Mouse (Mus musculus) layer of hippocampus, adult 18-20 months (tissue): ENCODE data around the gene Nlrc3. TPM values are rescaled to one million over a fixed set of nuclear protein-coding genes. Genes with fewer than 3 reads are reported as not detected.

Source experiments
- DNase-seq, 2 experiments: peaks; one replicate each; pipeline ENCODE4 v3.0.0; 2022; ENCODE audit warnings: low spot score in 2 of 2
- microRNA-seq, 2 experiments: library from miRNA; unstranded; fragments of <30 nt; microRNA quantifications; one replicate each; pipeline ENCODE4 v1.2.0; 2021
- total RNA-seq, 2 experiments: library from RNA; stranded (reverse); gene quantifications; 2 replicates each; pipeline ENCODE4 v1.2.3; 2021

The Nlrc3 gene
- total RNA-seq, 2 experiments from 2014 or later: 1.6 to 1.8 TPM

DNA sequence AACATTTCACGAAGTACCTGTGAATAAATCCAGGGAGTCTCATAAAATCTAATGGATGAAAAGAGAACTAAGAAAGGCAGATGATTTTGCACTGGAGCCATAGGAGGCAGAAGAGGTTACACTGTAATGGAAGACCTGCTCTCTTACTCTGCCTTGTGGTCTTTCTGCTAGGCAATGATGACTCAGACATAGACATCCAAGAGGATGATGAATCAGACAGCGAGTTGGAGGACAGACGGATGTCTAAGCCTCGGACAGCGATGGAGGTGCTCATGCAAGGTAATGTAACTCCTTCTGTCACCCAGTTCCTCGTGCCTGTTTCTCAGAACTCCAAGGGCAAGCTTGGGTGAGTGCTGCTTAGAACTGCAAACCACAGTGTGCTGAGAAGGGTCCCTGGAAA lies 42.9 kb downstream of the Nlrc3 start:
- DNase-seq: no peak

DNA sequence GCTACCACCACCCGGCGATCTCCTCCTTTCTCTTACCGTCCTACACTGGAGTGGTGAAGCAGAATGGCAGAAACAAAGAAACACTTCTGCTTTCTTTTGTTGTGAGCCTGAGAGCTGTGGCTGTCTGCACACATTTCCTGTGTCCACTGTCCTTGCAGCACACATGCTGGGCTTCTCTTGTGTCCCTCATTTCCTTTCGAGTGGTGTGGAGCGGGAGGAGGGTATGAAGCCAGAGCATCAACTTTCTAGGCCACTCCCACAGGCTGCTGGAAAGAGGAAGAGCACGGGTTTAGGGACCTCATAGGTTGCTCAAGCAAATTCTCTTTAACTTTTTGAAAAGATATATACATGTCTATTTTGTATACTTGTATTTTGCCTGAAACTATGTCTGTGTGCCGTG lies 47.3 kb downstream of the Nlrc3 start:
- DNase-seq: no peak

DNA sequence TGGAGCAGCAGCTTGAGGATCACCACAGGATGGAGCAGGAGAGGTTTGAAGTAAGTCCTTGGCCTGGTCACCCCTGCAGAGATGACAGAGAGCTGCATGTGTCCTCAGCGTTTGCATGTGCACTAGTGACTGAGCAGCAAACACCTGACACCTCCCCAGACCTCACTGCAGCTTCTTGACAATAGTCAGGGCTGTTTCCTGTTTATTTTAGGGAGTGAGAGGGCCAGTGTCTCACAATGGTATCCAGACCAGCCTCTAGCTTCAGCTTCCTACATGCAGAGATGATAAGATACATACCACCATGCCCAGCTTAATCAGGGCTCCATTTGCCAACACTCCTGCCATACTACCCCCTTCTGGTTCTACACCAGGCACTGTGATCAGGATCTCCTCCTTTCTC lies 47.9 kb downstream of the Nlrc3 start:
- no peak for DNase-seq

DNA sequence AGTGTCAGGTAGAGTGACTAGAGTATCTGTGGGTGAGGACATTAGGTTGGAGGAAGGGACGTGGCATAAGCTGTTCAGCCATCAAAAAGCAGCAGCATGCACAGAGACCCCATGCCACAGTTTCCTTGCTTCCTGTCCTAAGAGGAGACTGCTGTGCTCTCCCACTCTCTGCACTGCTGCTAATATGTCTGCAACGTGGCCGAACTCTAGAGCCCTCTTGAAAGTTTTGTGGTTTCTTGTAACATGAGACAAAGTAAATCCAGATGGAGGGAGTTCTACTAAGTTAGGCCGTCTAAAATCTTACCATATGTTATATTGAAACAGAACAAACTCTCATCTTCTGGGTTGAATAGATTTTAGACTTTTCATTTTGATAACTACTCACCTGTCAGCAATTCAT lies 52.5 kb downstream of the Nlrc3 start:
- DNase-seq: no peak

DNA sequence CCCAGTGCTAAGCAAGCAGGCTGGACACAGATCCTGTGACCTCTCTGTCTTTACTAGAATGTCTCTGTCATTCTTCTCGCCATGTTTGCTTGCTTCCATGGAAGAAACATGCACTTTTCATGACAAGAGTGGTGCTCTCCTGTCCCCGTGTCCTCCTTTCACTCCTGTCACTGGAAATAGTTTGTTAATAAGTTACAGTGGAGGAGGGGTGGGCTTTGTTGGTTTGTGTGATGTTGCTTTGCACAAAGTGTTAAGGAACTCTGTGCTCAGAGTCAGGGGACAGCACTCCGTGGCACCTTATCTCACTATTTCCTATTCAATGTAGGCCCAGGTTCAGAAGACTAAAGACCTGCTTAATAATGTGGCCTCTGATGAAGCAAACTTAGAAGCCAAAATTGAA lies 52.9 kb downstream of the Nlrc3 start:
- DNase-seq: no peak

DNA sequence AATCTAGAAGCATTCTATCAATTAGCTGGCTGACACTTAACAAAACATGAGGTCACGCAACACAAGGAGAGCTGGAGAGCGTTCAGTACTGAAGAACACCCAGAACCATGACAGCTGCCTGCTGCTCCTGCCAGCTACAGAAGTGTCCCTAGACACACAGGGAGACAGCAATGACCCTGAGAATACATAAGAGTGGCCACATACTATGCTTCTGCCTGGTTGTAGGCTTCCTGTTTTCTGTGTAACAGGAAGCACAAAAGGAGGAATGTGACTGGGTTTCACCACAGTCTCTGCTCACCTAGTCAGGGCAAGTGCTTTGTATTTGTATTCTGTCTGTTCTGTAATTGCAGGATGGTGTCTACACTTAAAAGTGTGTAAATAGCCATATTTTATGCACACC lies 55.7 kb downstream of the Nlrc3 start:
- DNase-seq: no peak

DNA sequence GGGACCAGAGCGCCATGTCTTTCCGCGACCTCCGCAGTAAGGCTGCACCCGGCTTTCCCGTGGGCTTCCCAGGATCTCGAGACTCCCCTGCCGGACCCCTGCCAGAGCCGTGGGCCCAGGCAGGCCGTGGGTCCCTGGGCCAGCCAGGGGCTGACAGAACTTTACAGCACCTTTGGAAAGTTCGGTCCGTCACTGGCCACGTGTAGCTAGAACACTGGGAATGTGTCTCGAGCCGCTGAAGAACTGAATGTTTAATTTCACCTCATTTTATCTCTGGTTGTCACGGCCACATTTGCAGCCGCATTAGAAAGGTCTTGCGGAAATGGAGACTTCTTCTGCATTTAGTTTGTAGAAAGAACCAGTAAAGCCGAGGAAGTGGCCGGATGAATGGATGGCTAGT lies 67.3 kb downstream of the Nlrc3 start:
- no peak for DNase-seq

DNA sequence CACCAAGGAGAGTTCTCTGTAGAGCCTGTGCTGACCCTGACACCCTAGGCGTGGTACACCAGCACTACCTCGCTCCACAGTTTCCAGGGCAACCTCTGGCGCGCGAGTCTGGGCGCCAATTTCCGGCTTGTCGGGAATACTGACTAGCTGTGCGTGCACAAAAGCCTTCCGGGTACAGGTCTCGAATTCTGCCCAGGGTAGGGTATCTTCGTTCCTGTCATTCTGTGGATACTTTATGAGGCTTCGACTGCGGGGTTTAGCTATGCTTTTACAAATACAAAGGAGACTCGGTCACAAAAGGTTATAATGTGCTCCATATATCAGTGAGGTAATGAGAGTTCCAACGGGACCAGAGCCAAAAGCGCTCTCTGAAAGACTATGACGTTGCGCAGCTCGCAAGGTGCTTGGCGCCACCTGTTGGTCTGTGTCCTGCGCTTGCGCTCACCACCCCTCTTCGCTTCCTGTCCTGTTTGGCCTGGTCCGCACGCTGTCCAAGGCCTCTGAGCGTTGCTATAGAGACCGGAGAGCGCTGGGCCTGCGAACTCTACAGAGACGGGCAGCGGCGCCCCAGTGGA lies 67.8 kb downstream of the Nlrc3 start, which contains the start of the genes 1700037C18Rik and Cluap1:
1700037C18Rik (minus strand) TSS at position 153 of the 575 bp plus-strand sequence.
Cluap1 (plus strand) TSS at position 265 of the 575 bp plus-strand sequence.
- peak; percentile 90 to 96 for DNase-seq

DNA sequence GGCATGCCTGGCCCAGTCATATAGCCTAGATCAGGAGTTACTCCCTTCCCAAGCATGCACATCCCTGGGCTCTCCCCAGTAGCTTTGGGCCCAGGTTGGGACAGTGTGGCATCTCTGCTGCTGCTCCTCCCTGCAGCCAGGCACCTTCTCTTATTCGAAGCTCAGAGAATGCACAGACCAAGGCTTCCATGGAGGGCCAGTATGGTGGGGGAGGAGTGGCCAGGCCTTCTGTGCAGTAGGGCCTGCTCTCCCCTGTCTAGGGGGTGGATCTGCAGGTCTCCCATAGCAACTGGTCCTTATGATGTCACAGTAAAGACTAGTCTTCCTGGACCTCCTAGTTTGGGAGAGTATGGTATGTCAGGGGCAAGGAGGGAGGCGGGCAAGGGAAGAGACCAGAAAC lies 69.0 kb downstream of the Nlrc3 start:
- DNase-seq: no peak

DNA sequence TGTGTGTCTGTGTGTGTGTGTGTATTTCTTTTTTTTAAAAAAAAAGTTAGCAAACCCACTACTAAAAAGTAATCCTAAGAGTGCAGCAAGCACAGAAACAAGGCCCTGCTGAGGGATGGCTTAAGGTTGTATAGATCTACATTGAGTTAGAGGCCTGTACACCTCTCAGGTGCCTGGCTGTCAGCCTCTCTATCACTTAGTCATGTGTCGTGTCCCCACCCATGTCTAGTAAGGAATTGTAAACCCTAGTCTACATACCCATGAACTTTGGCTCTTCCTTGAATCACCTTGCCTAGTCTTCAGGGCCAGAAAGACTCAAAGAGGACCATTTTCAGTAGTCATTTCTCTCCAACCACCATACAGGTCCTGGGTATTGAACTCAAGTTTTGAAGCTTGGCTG lies 79.9 kb downstream of the Nlrc3 start:
- DNase-seq: no peak

DNA sequence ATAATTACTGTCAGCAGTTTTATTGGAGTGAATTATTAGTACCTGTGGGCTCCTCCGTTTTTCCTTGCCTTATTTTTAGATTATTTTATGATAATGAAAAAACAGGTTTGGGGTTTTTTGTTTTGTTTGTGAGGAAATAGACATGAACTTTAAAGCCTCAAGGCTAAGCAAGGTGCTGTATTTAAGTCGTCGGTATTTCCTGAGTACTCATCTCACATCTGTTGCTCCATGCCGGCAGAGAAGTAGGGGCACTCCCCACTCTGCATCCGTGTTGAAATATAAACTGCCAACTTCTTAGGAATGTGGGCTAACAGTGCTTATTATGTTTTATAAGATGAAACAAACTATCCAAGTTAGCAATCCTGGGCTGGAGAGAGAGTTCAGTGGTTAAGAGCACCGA lies 80.4 kb downstream of the Nlrc3 start:
- DNase-seq: no peak

DNA sequence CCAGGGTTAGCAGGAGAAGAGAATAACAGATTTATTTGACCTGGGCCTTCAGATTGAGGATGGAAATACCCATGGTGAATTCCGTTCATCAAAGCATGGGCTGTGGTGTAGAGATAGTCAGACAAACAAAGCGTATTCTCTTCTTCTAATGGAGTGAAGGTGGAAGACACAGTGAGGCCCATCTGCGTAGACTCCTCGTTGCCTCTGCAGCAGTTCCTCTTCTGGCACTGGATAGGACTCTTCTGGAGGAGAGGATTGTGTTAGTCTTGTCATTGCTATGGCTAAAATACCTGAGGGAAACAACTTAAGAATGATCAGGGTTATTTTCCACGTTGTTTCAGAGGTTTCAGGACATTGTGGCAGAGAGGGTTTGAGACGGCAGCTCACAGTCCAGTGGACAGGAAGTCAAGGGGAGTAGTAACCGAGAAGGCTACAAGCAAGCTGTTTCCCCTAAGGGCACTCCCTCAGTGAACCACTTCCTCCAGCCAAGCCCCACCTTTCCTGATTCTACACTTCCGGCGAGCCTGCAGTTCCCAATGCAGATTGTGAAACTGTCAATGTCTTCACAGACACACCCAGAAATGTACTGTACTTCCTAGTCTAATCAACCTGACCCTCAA lies 81.1 kb downstream of the Nlrc3 start:
- no peak for DNase-seq

Small RNAs within 50 kb of the gene (microRNA-seq; reads per million reads assigned to microRNA genes)
- gene Gm23493: 0 reads per million in 2 experiments

Other genes with a start within 250 kb of the Nlrc3 start
- gene Zfp263, start 232.5 kb downstream of the Nlrc3 start, total RNA-seq: 10 to 100 TPM; 18.6 to 19.6 TPM
- gene Olfr15, start 145.8 kb downstream of the Nlrc3 start, total RNA-seq: not detected
- gene Zfp174, start 129.4 kb downstream of the Nlrc3 start, total RNA-seq: 1 to 10 TPM; 4.3 to 4.7 TPM
- 10 to 100 TPM; 86.7 to 91.4 TPM for gene Naa60, start 104.3 kb downstream of the Nlrc3 start, total RNA-seq
- gene Zfp597, start 92.1 kb downstream of the Nlrc3 start, total RNA-seq: 10 to 100 TPM; 20.6 to 22.9 TPM
- not detected for gene Gm20695, start 92.0 kb downstream of the Nlrc3 start, total RNA-seq
- 1 to 10 TPM; 5.9 to 7.2 TPM for gene 1700037C18Rik, start 67.9 kb downstream of the Nlrc3 start, total RNA-seq
- 10 to 100 TPM; 28.5 to 31.6 TPM for gene Cluap1, start 67.8 kb downstream of the Nlrc3 start, total RNA-seq
- gene Slx4, start 27.1 kb upstream of the Nlrc3 start, total RNA-seq: 10 to 100 TPM; 40.0 to 46.8 TPM
- gene Dnase1, start 60.3 kb upstream of the Nlrc3 start, total RNA-seq: not detected
- gene Trap1, start 101.2 kb upstream of the Nlrc3 start, total RNA-seq: 10 to 100 TPM; 67.5 to 74.0 TPM
- 10 to 100 TPM; 85.3 to 85.7 TPM for gene Crebbp, start 237.4 kb upstream of the Nlrc3 start, total RNA-seq